Mouse (Mus musculus) cerebellum, postnatal 4 days (tissue): Measurements from ENCODE around the gene Nrxn2.
A peak's percentile ranks its signal among the peaks of the same experiment; 100 is the strongest.

Experiments
- DNase-seq, 2 experiments: peaks; one replicate each; pipeline ENCODE4 v3.0.0; 2022; ENCODE audit warnings: low spot score in 2 of 2, mixed read lengths in 1 of 2

Nrxn2 gene

DNA sequence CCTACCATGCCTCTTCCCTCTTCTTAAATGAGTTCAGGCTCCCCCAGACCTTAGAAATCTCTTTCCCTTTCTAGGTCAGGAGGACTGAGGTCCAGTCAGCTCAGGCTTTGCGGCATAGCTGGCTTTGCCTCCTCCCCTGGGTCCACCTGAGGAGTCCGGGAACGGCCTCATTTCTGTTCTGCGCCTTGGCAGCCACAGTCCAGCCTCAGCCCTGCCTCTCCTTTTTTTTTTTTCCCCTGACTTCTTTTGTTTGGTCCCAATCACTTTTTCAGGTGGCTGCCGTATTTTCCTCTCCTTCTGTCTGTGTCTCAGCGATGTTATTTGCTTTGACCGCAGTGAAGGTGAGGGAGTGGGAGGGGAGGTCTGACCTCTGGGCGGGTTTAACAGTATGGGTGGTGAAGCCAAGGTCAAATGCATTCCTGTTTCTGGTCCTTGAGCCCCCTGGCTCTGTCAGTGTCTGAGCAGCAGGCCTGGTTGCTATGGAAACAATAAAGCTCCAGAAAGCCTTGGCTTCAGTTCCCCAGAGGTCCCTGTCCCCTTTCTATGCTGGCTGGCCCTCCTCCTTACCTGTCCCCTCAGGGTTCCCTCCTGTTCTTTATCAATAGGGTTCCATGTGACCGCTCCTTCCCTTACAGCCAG, 34.3 kb downstream of the Nrxn2 start:
- peak in 1 of 2 experiments; percentile 31 for DNase-seq

DNA sequence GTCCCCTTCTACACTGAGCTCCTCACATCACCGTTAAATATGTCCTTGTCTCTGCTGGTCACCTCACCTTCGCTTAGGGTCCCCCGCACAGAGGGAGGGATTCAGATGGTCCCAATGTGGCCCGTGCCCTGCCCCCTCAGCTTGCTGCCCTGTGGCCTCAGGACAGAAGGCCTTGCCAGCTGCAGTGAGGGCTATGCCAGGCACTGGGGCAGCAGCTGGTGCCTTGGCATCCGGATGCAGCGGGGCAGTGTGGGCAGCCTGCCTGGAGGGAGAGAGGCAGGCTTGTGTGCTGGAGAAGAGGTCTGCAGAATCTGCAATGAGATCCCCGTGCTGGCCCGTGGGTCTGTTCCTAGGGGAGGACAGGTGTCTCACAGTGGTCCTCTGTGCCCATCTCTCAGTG, 34.8 kb downstream of the Nrxn2 start:
- peak; percentile 63 to 89 for DNase-seq

DNA sequence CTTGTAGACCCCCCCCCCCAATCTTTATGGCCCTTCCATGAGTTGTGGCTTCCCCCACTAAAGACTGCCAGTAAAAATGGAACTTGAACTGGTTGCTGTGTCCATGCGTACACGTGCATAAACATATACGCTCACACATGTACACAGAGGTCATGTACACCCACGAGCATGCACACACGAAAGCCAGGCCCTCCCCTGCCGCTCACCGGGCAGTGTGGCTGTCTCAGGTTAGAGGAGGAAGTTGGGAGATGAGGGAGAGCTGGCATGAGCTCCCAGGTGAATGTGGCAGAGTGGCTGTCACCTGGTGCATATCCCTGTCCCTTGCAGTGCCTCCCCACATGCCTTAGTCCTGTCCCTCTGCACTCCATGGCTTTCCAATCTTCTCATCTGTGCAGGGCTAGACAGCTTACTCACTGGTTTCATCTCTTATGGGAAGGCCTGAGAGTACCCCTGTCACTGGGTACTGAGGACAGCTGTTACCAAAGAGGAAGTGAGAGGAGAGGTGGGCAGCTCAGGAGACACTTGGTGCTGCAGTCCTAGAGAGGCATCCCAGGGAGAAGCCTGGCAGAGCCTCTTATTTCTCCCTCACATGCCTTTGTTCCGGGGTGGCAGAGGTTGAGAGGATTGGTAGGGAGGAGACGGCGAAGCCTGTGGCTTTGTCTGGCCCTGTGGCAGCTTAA, 35.6 kb downstream of the Nrxn2 start:
- DNase-seq = no peak

- no peak for DNase-seq
Observed at GRCm38 (mm10) chr19:6459504-6459903, 41.0 kb downstream of the Nrxn2 start.

DNA sequence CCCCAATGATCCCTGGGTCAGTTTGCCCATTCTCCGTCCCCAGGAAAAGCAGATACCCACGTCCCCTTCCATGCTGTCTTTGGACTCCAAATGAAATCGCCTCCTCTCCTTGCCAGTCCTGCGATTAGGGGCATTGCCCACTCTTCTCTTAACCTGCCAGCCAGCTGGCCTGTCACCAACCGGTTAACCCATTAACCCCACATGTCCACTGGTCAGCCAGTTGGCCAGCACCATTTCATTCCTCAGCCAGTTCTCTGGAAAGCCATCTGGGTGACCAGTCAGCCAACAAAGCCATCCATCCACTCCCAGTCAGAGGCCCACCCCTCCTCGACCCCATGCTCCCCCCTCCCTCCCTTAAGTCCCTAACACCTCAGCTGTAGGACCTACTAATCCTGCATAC, 44.3 kb downstream of the Nrxn2 start:
- no peak for DNase-seq

GRCm38 (mm10) chr19:6464306-6465071, 46.0 kb downstream of the Nrxn2 start:
- peak in 1 of 2 experiments; percentile 40 for DNase-seq

DNA sequence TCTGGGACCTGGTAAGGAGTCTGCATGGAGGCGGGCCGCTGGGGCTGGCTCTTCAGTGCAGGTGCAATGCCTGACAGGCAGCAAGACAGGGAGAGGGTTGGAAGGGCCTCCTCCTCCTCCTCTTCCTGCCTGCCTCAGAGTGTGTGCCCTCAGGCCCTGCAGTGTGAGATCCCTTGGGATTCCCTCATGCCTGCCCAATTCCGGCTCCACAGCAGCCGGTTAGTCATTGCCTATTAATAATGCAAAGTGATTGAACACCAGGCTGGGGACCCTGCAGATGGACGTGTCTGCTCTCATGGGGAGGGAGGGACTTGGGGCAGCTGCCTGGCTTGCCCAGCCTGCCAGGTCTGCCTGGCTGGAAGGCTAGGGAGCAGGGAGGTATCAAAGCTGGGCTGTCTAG, 46.6 kb downstream of the Nrxn2 start:
- DNase-seq = peak in 1 of 2 experiments; percentile 48

DNA sequence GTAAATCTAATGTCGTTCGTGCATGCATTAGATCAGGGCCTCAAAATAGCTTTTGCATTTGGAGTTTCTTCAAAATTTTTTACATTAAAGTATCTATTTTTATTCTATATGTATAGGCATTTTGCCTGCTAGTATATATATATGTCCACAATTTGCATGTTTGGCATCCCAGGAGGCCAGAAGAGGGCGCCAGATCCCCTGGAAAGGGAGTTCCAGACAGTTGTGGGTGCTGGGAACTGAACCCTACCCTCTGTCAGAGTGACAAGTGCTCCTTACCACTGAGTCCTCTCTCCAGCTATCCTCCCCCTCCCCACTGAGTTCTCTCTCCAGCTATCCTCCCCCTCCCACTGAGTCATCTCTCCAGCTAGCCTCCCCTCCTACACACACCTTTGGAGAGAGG, 48.4 kb downstream of the Nrxn2 start:
- DNase-seq = no peak

GRCm38 (mm10) chr19:6467374-6467979, 48.9 kb downstream of the Nrxn2 start:
- no peak for DNase-seq

GRCm38 (mm10) chr19:6471630-6472029, 53.1 kb downstream of the Nrxn2 start:
- no peak for DNase-seq

- no peak for DNase-seq
Observed at GRCm38 (mm10) chr19:6472821-6473220, 54.3 kb downstream of the Nrxn2 start.

- DNase-seq = no peak
Observed at GRCm38 (mm10) chr19:6474706-6475105, 56.2 kb downstream of the Nrxn2 start.

GRCm38 (mm10) chr19:6475129-6475528, 56.6 kb downstream of the Nrxn2 start:
- no peak for DNase-seq

- no peak for DNase-seq
Observed at GRCm38 (mm10) chr19:6477007-6477406, 58.5 kb downstream of the Nrxn2 start.

GRCm38 (mm10) chr19:6478566-6478965, 60.0 kb downstream of the Nrxn2 start:
- DNase-seq = no peak

DNA sequence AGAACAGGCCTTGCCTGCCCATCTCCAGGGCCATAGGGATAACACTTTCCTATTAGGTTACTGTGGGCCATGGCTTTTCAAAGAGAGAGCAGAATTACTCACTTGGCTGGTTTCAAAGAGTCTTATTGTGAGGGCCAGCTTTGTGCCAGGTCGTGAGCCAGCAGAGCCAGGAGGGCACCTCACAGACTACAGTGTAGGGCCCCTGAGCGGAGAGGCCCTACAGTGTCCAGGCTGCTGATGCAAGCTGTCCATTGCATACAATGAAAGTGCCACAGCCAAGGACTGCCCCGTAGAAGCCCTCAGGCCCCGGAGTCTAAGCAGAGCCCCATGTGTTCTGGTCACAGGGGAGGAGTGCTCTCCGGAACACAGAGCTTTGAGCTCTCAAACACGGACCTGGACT, 64.4 kb downstream of the Nrxn2 start:
- no peak for DNase-seq

DNA sequence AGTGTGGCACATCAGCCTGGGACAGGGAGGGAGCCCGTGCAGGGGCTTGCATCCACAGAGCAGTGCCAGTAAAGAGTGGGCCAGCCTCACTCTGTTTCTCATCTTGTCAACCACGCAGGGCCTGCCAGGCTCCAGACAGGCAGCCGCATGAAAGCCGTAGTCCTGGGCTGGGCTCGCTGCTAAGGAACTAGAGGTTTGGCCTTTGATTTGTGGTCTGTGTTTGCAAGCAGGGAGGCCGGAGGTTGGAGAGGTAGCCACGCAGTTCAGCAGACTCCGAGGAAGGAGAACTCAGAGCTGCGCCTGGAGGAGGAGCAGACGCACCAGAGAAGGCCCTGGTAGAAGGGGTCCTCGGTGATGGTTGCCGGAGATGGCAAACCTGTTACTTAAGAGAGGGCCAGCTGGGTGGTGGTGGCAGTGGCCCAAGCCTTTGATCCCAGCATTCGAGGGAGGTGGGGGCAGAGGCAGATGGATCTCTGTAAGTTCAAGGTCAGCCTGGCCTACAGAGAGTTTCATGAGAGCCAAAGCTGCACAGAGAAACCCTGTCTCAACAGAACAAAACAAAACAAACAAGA, 66.6 kb downstream of the Nrxn2 start:
- DNase-seq = no peak

DNA sequence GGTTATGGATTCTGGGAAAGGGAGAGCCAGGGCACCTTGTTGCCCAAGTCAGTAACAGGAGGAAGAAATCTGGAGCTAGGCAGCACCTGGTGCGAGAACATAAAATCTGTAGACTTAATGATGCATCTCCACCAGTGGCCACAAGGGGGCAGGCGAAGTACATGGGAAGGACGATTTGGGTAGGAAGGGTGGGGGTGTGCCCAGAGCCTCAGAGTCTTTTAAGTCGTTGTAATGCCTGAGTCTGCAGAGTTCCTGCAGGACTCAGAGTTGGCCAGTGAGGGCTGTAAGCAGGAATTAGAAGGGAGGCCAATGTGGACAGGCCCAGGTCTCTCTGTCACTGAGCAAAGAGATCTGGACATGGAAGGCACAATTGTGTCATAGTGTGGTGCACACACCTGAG, 70.5 kb downstream of the Nrxn2 start:
- peak; percentile 83 to 94 for DNase-seq

DNA sequence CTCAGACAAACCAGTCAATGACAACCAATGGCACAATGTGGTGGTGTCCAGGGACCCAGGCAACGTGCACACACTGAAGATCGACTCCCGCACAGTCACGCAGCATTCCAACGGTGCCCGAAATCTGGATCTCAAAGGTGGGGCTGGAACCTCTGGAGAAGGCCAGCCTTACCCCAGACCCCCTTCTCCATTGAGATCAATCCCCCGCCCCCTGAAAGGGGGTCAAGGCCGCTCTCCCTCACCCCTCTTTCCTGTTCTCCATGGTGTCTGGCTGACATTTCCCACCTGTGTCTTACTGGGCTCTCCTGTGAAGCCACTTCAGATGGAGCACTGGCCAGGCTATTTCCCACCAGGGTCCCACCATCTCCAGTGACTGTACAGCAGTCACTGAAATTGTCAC, 73.0 kb downstream of the Nrxn2 start:
- no peak for DNase-seq

DNA sequence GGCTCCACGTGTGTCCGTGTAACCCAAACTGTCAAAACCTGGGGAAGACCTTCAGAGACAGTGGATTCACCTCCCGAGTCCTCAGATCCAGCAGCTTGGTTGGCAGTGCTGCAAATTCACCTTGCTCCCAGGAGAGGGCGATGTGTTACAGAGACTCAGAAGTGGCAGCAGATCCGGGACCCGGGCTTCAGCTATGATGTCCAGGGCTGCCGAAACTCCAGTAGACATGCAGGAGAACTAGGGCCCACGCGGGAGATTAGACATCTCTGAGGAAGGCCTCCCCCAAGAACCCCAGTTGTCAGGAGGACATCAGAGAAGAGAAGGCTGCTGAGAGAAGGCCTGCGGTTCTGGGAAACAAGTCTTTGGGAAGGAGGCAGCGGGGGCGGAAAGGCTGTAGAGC, 73.6 kb downstream of the Nrxn2 start:
- DNase-seq = peak; percentile 56 to 82

DNA sequence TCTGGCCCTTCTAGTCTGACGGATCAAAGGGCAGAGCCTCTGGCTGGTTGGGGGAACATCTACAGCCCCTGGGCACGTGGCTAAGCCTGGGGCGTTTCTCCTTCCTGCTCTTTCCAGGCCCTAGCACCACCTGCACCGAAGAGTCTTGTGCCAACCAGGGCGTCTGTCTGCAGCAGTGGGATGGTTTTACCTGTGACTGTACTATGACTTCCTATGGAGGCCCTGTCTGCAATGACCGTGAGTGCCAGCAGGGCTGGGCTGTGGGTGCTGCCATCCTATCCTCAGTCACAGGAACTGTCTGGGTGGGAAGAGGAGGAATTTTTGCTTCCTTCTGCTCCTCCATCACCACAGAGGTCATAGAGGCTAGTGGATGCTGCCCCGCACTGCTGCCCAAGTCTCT, 74.7 kb downstream of the Nrxn2 start:
- DNase-seq = no peak

GRCm38 (mm10) chr19:6494032-6494431, 75.5 kb downstream of the Nrxn2 start:
- no peak for DNase-seq
